Comparison of ENCODE assay signal across 8 mouse cellular contexts in genomic region chr11:115881002-115881401, GRCm38 (mm10). TPM values are rescaled to one million over a fixed set of nuclear protein-coding genes. Genes with fewer than 3 reads are reported as not detected.
DNase-seq lines count a peak whose midpoint lies in the region; ATAC-seq and TF ChIP-seq lines count a peak whose summit lies in the region.

No protein-coding gene starts in this region.

- no peak overlapping the region for H3K9ac ChIP-seq in lung, embryonic 14.5 days

- DNase-seq in gastrocnemius, postnatal 10 days: peak; percentile 38
- DNase-seq in gastrocnemius, adult 18-20 months (ENCODE audit: low spot score): no peak
- DNase-seq in 416B (ENCODE audit: low read depth): peak; percentile 62
- DNase-seq in adrenal gland, postnatal 10 days: peak; percentile 59
- peak; percentile 48 for DNase-seq in lung, embryonic 14.5 days
- no peak for DNase-seq in gastrocnemius, postnatal 14 days
- DNase-seq in yolk sac, embryonic 10.5 days (ENCODE audit: low spot score): no peak

- H3K4me3 ChIP-seq in lung, embryonic 14.5 days (ENCODE audit: low read depth, low read length): no peak overlapping the region

- H3K4me1 ChIP-seq in lung, embryonic 14.5 days (ENCODE audit: insufficient read depth): no peaks in the 10 kb centered on the region

- ATAC-seq in lung, embryonic 14.5 days (ENCODE audit: insufficient read depth): no peak
- no peak for ATAC-seq in activated CD4-positive, CD25-positive, alpha-beta regulatory T cell, adult 4 months

- TF ChIP-seq CTCF in lung, embryonic 14.5 days (IDR thresholded peaks at IDR 0.05; ENCODE audit: low read depth): peak; percentile 81

- intact Hi-C loops in gastrocnemius, postnatal 14 days (cut with DNase I; ENCODE audit: low total_unique reads): no loop called here

- 23% methylated on average over 5 of the region's 5 CpGs for WGBS in lung, embryonic 14.5 days

- no peaks in the 10 kb centered on the region for H3K9me3 ChIP-seq in lung, embryonic 14.5 days (ENCODE audit: low read depth, low read length)

- H3K27ac ChIP-seq in lung, embryonic 14.5 days (ENCODE audit: low read depth): no peak overlapping the region

- no peaks in the 10 kb centered on the region for H3K36me3 ChIP-seq in lung, embryonic 14.5 days (ENCODE audit: insufficient read depth)

- no peaks in the 10 kb centered on the region; the same call in 1 of the 2 replicates for H3K27me3 ChIP-seq in lung, embryonic 14.5 days (ENCODE audit: insufficient read depth, low read length)

- no peak overlapping the region for H3K4me2 ChIP-seq in lung, embryonic 14.5 days

RNA-seq across cellular contexts. Expression of gene Smim5, which starts 18.8 kb away (rescaled TPM):
- total RNA-seq in gastrocnemius, postnatal 10 days (2021): 1 to 10 TPM; 3.6 to 4.1 TPM
- 1 to 10 TPM in 1 of 2 experiments, under 1 TPM in 1; 0.38 to 1.1 TPM for total RNA-seq in gastrocnemius, adult 18-20 months (2021)
- 1 to 10 TPM; 1.5 to 2.6 TPM for total RNA-seq in adrenal gland, postnatal 10 days (2021)
- polyA plus RNA-seq in lung, embryonic 14.5 days (2014; fragmentation: Nextera tagmentation; extraction: Ambion mirVana): 1.9 and 3.2 TPM in 2 replicates
- 1 to 10 TPM; 2.2 to 2.4 TPM for total RNA-seq in gastrocnemius, postnatal 14 days (2021)
- polyA plus RNA-seq in activated CD4-positive, CD25-positive, alpha-beta regulatory T cell, adult 4 months (2017; shearing (Covaris generic)): 1 to 10 TPM in 1 of 2 experiments, under 1 TPM in 1; 0.89 to 1.2 TPM

RNA-seq across cellular contexts. Expression of gene Myo15b, which starts 22.8 kb away (rescaled TPM):
- total RNA-seq in gastrocnemius, postnatal 10 days (2021): not detected
- total RNA-seq in gastrocnemius, adult 18-20 months (2021): not detected
- 1 to 10 TPM in 1 of 2 experiments, under 1 TPM in 1; 0.91 to 1.2 TPM for total RNA-seq in adrenal gland, postnatal 10 days (2021)
- polyA plus RNA-seq in lung, embryonic 14.5 days (2014; fragmentation: Nextera tagmentation; extraction: Ambion mirVana): 0.12 and 0.28 TPM in 2 replicates
- under 1 TPM in 1 of 2 experiments, not detected in 1; 0.09 TPM for total RNA-seq in gastrocnemius, postnatal 14 days (2021)
- not detected for polyA plus RNA-seq in activated CD4-positive, CD25-positive, alpha-beta regulatory T cell, adult 4 months (2017; shearing (Covaris generic))

RNA-seq across cellular contexts. Expression of gene Smim6, which starts 30.8 kb away (rescaled TPM):
- not detected for total RNA-seq in gastrocnemius, postnatal 10 days (2021)
- total RNA-seq in gastrocnemius, adult 18-20 months (2021): not detected
- total RNA-seq in adrenal gland, postnatal 10 days (2021): under 1 TPM in 1 of 2 experiments, not detected in 1; 0.30 TPM
- 11.4 and 12.2 TPM in 2 replicates for polyA plus RNA-seq in lung, embryonic 14.5 days (2014; fragmentation: Nextera tagmentation; extraction: Ambion mirVana)
- total RNA-seq in gastrocnemius, postnatal 14 days (2021): not detected
- polyA plus RNA-seq in activated CD4-positive, CD25-positive, alpha-beta regulatory T cell, adult 4 months (2017; shearing (Covaris generic)): 1 to 10 TPM; 2.5 to 3.6 TPM

RNA-seq across cellular contexts. Expression of gene Sap30bp, which starts 52.1 kb away (rescaled TPM):
- 10 to 100 TPM; 16.6 to 24.5 TPM for total RNA-seq in gastrocnemius, postnatal 10 days (2021)
- 10 to 100 TPM in 1 of 2 experiments, 1 to 10 TPM in 1; 9.2 to 10.1 TPM for total RNA-seq in gastrocnemius, adult 18-20 months (2021)
- total RNA-seq in adrenal gland, postnatal 10 days (2021): 10 to 100 TPM; 38.0 to 38.1 TPM
- polyA plus RNA-seq in lung, embryonic 14.5 days (2014; fragmentation: Nextera tagmentation; extraction: Ambion mirVana): 39.1 and 43.5 TPM in 2 replicates
- total RNA-seq in gastrocnemius, postnatal 14 days (2021): 10 to 100 TPM; 13.1 to 15.2 TPM
- polyA plus RNA-seq in activated CD4-positive, CD25-positive, alpha-beta regulatory T cell, adult 4 months (2017; shearing (Covaris generic)): 10 to 100 TPM; 36.0 to 53.3 TPM

RNA-seq across cellular contexts. Expression of gene Recql5, which starts 52.3 kb away (rescaled TPM):
- 1 to 10 TPM; 5.4 to 9.1 TPM for total RNA-seq in gastrocnemius, postnatal 10 days (2021)
- 1 to 10 TPM; 6.5 to 7.2 TPM for total RNA-seq in gastrocnemius, adult 18-20 months (2021)
- total RNA-seq in adrenal gland, postnatal 10 days (2021): 10 to 100 TPM; 17.8 to 24.5 TPM
- 17.8 and 21.7 TPM in 2 replicates for polyA plus RNA-seq in lung, embryonic 14.5 days (2014; fragmentation: Nextera tagmentation; extraction: Ambion mirVana)
- total RNA-seq in gastrocnemius, postnatal 14 days (2021): 1 to 10 TPM; 5.7 to 6.3 TPM
- 10 to 100 TPM; 12.1 to 22.5 TPM for polyA plus RNA-seq in activated CD4-positive, CD25-positive, alpha-beta regulatory T cell, adult 4 months (2017; shearing (Covaris generic))

Comparison
In these comparisons a context has a peak if more than half of its experiments do, and no peak if none do; other contexts are left out.
1. DNase-seq: peak in gastrocnemius, postnatal 10 days (single experiment), 416B (single experiment), adrenal gland, postnatal 10 days (single experiment) and lung, embryonic 14.5 days (single experiment); none in gastrocnemius, adult 18-20 months (single experiment), gastrocnemius, postnatal 14 days (single experiment) and yolk sac, embryonic 10.5 days (single experiment).